Mouse (Mus musculus): ENCODE measurements around the gene Lmntd1.

- TF ChIP-seq CTCF (IDR thresholded peaks at IDR 0.05; ENCODE audit: borderline replicate concordance, control insufficient read depth, extremely low read depth, insufficient read depth, low read length, poor library complexity): no peak
- TF ChIP-seq POLR2A (IDR thresholded peaks at IDR 0.05; ENCODE audit: control insufficient read depth, extremely low read depth, insufficient read depth, low read length, poor library complexity): no peak
Measured at GRCm38 (mm10) chr6:145501751-145502150, 112.4 kb downstream of the Lmntd1 start.
